Mouse (Mus musculus): ENCODE measurements around the gene Spc24.
"Not testable (repeated sequence)": the region's sequence is repeated elsewhere in the genome, so short reads cannot be mapped to it uniquely, and the experiment has no call there.

Gene Spc24

GRCm38 (mm10) chr9:21781657-21782468 lies 21.8 kb upstream of the Spc24 start:
- no peak for DNase-seq

- DNase-seq = no peak
These were observed 17.6 kb upstream of the Spc24 start for GRCm38 (mm10) chr9:21777726-21778125.

GRCm38 (mm10) chr9:21774353-21774752 lies 14.2 kb upstream of the Spc24 start:
- DNase-seq = no peak

GRCm38 (mm10) chr9:21773396-21773795 lies 13.3 kb upstream of the Spc24 start:
- DNase-seq = not testable (repeated sequence)

- DNase-seq = no peak
These were observed 9.6 kb upstream of the Spc24 start for GRCm38 (mm10) chr9:21769558-21770183.

- no peak for DNase-seq
These were observed 8.7 kb upstream of the Spc24 start for GRCm38 (mm10) chr9:21768511-21769411.

- no peak for DNase-seq
These were observed 7.8 kb upstream of the Spc24 start for GRCm38 (mm10) chr9:21767896-21768295.

GRCm38 (mm10) chr9:21764084-21764999 lies 4.2 kb upstream of the Spc24 start:
- DNase-seq = no peak

- no peak for DNase-seq
These were observed 2.0 kb upstream of the Spc24 start for GRCm38 (mm10) chr9:21762135-21762534.

GRCm38 (mm10) chr9:21759718-21760117 lies 385 bp downstream of the Spc24 start:
- no peak for DNase-seq

- no peak for DNase-seq
These were observed 1.2 kb downstream of the Spc24 start for GRCm38 (mm10) chr9:21758576-21759529.

GRCm38 (mm10) chr9:21754516-21755321 lies 5.4 kb downstream of the Spc24 start:
- DNase-seq = no peak

- DNase-seq = peak; percentile 42
These were observed 6.1 kb downstream of the Spc24 start for GRCm38 (mm10) chr9:21754003-21754402.

GRCm38 (mm10) chr9:21752252-21752792 lies 7.8 kb downstream of the Spc24 start:
- DNase-seq = no peak

- DNase-seq = no peak
These were observed 8.8 kb downstream of the Spc24 start for GRCm38 (mm10) chr9:21751347-21751746.

- no peak for DNase-seq
These were observed 9.7 kb downstream of the Spc24 start for GRCm38 (mm10) chr9:21750370-21750769.

- no peak for DNase-seq
These were observed 10.6 kb downstream of the Spc24 start for GRCm38 (mm10) chr9:21749382-21750118.

GRCm38 (mm10) chr9:21748491-21748890 lies 11.6 kb downstream of the Spc24 start:
- no peak for DNase-seq

- peak; percentile 42 for DNase-seq
These were observed 12.1 kb downstream of the Spc24 start for GRCm38 (mm10) chr9:21748033-21748432.

All from right cerebral cortex, postnatal 4 days (tissue).